ENCODE assay signal across 8 mouse cellular contexts in the genomic region with DNA sequence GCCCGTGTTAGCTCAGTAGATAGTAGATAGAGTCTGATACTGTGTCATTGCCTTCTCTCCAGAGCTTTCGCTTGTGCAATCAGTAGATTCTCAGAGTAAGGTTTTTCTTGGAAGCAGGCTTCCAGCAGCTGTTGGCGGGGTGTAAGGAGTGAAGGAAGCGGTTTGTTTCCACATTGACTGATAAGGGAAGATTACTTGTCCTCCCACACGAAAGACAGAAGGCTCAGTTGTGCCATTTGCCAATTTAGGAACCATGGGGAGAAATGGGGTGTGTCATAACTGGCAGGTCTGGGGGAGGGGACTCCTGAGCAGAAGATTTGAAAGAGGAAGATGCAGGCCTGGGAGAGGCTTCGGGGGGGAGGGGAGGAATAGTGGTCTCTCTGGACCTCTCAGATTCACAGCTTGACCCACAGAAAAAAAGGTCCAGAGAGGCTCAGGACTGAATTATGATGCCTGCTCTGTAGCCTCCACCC. TPM values are rescaled to one million over a fixed set of nuclear protein-coding genes. Genes with fewer than 3 reads are reported as not detected.
A peak's percentile ranks its signal among the peaks of the same experiment; 100 is the strongest.
DNase-seq lines count a peak whose midpoint lies in the region; ATAC-seq lines count a peak whose summit lies in the region.

No protein-coding gene starts in this region.

- peaks cover 9% of the 10 kb centered on the region; the same call in 1 of the 2 replicates for H3K9me3 ChIP-seq in heart, embryonic 12.5 days (replicated peaks)

- H3K9ac ChIP-seq in heart, embryonic 12.5 days: no peak overlapping the region; the same call in 1 of the 2 replicates

- peaks cover 18% of the 10 kb centered on the region for H3K4me1 ChIP-seq in heart, embryonic 12.5 days (replicated peaks)

- WGBS in heart, embryonic 12.5 days: 12% methylated on average over 6 of the region's 6 CpGs

- ATAC-seq in heart, embryonic 12.5 days (ENCODE audit: insufficient number of reproducible peaks, low FRiP score): peak; percentile 77
- peak; percentile 72 for ATAC-seq in neutrophil, adult 5-6 weeks (ENCODE audit: extremely low read depth, insufficient number of reproducible peaks, low FRiP score, poor library complexity, severe bottlenecking)

- no peaks in the 10 kb centered on the region for H3K27me3 ChIP-seq in heart, embryonic 12.5 days (replicated peaks)

- peak overlapping the region; percentile 72 for H3K27ac ChIP-seq in heart, embryonic 12.5 days (ENCODE audit: poor library complexity, severe bottlenecking)

- no peak overlapping the region for H3K4me3 ChIP-seq in heart, embryonic 12.5 days

- H3K4me2 ChIP-seq in heart, embryonic 12.5 days: peak overlapping the region; percentile 32

- intact Hi-C loops in left cerebral cortex, postnatal 36 days (cut with DNase I): no loop called here

- DNase-seq in adrenal gland, postnatal 14 days: peak; percentile 17
- no peak for DNase-seq in adrenal gland, postnatal 4 days (ENCODE audit: low spot score in 2 of 2)
- peak; percentile 70 for DNase-seq in adipocyte (ENCODE audit: low spot score)
- DNase-seq in left cerebral cortex, postnatal 36 days (ENCODE audit: low spot score in 2 of 2): peak; percentile 25 to 28
- DNase-seq in thymus, postnatal 10 days (ENCODE audit: low spot score in 2 of 2): no peak
- DNase-seq in cerebellum, postnatal 4 days (ENCODE audit: low spot score in 2 of 2): no peak

- peaks cover 4% of the 10 kb centered on the region; the same call in 1 of the 2 replicates for H3K36me3 ChIP-seq in heart, embryonic 12.5 days

RNA-seq across cellular contexts. Expression of a gene that starts 11.6 kb away (rescaled TPM):
- total RNA-seq in adrenal gland, postnatal 14 days (2021): 93.5 and 97.9 TPM in 2 replicates
- 100 to 1,000 TPM; 107 to 119 TPM for total RNA-seq in adrenal gland, postnatal 4 days (2021)
- polyA plus RNA-seq in heart, embryonic 12.5 days (2016; fragmentation: Nextera tagmentation; extraction: Ambion mirVana): 77.2 and 79.9 TPM in 2 replicates
- 100 to 1,000 TPM in 1 of 2 experiments, 10 to 100 TPM in 1; 86.2 to 105 TPM for total RNA-seq in left cerebral cortex, postnatal 36 days (2021)
- 55.2 and 82.9 TPM in 2 replicates for total RNA-seq in neutrophil, adult 5-6 weeks (2017)

RNA-seq across cellular contexts. Expression of a gene that starts 12.1 kb away (rescaled TPM):
- 1.5 and 2.6 TPM in 2 replicates for total RNA-seq in adrenal gland, postnatal 14 days (2021)
- 1 to 10 TPM; 1.6 to 2.4 TPM for total RNA-seq in adrenal gland, postnatal 4 days (2021)
- polyA plus RNA-seq in heart, embryonic 12.5 days (2016; fragmentation: Nextera tagmentation; extraction: Ambion mirVana): 2.9 and 3.3 TPM in 2 replicates
- total RNA-seq in left cerebral cortex, postnatal 36 days (2021): 1 to 10 TPM; 4.9 to 7.2 TPM
- 18.7 and 37.0 TPM in 2 replicates for total RNA-seq in neutrophil, adult 5-6 weeks (2017)

Comparison
In these comparisons a context has a peak if more than half of its experiments do, and no peak if none do; other contexts are left out.
1. DNase-seq: peak in adrenal gland, postnatal 14 days (single experiment), adipocyte (single experiment) and left cerebral cortex, postnatal 36 days (2 of 2); none in adrenal gland, postnatal 4 days (0 of 2), thymus, postnatal 10 days (0 of 2) and cerebellum, postnatal 4 days (0 of 2).